Mouse (Mus musculus) midbrain, embryonic 11.5 days (tissue): ENCODE measurements at regions not wholly inside any gene's neighbourhood (a gene's known extent, or its start where the extent isn't known, plus 50 kb on each side); places are given as distances from the start of the nearest gene placed in this dataset.

Source experiments
- ATAC-seq: fragments of 200-750 bp; cut with Nextera tagmentation; 2 replicates; pipeline ENCODE4 v1.8.0; 2017; ENCODE audit warnings: moderate TSS enrichment, moderate library complexity; ENCODE audit not compliant: low FRiP score
- DNase-seq: peaks from one replicate; pipeline ENCODE4 v3.0.0; 2015; ENCODE audit warnings: low spot score; ENCODE audit errors: missing footprints
- H3K27ac ChIP-seq: fragments of 300-500 bp; sonication (generic); 2 replicates; pipeline ENCODE4 v1.5.1; 2014; ENCODE audit warnings: low read depth, low read length
- H3K27me3 ChIP-seq: fragments of 300-500 bp; sonication (generic); 2 replicates; pipeline ENCODE4 v1.6.1; 2014; ENCODE audit warnings: mild to moderate bottlenecking, low read length, moderate library complexity, mixed read lengths; ENCODE audit not compliant: control insufficient read depth, insufficient read depth
- H3K36me3 ChIP-seq: fragments of 300-500 bp; sonication (generic); 2 replicates; pipeline ENCODE4 v1.6.1; 2014; ENCODE audit warnings: mild to moderate bottlenecking, low read length, moderate library complexity, mixed read lengths; ENCODE audit not compliant: control insufficient read depth, insufficient read depth
- H3K4me1 ChIP-seq: fragments of 300-500 bp; sonication (generic); 2 replicates; pipeline ENCODE4 v1.6.1; 2014; ENCODE audit warnings: low read length; ENCODE audit not compliant: control insufficient read depth, insufficient read depth
- H3K4me2 ChIP-seq: fragments of 300-500 bp; sonication (generic); 2 replicates; pipeline ENCODE4 v1.6.1; 2014; ENCODE audit warnings: mild to moderate bottlenecking, moderate library complexity
- H3K4me3 ChIP-seq: fragments of 300-500 bp; sonication (generic); 2 replicates; pipeline ENCODE4 v1.5.1; 2014; ENCODE audit warnings: low read depth, low read length
- H3K9ac ChIP-seq: fragments of 300-500 bp; sonication (generic); 2 replicates; pipeline ENCODE4 v1.6.1; 2014; ENCODE audit warnings: low read length
- H3K9me3 ChIP-seq: fragments of 300-500 bp; sonication (generic); 2 replicates; pipeline ENCODE4 v1.6.1; 2016; ENCODE audit warnings: low read length; ENCODE audit not compliant: control insufficient read depth
- WGBS: fragments of 180-500 bp; shearing (Covaris S2); extraction: QIAGEN DNeasy Blood & Tissue Kit; methylation state at CpG from one replicate; pipeline ENCODE4 v1.1.7; 2014; 5-methylcytosine and 5-hydroxymethylcytosine counted together

GRCm38 (mm10) chr6:16064691-16065090 is 344.2 kb downstream of the Mdfic start:
- no peak overlapping the region for H3K9ac ChIP-seq
- DNase-seq, result no peak

GRCm38 (mm10) chr6:16065121-16065520 is 344.7 kb downstream of the Mdfic start:
- Histone ChIP-seq H3K27me3 (no peaks in the 10 kb centered on the region), H3K4me2 (no peak overlapping the region), H3K4me3 (no peak overlapping the region), H3K36me3 (no peaks in the 10 kb centered on the region), H3K9ac (no peak overlapping the region), H3K4me1 (no peaks in the 10 kb centered on the region), H3K9me3 (no peaks in the 10 kb centered on the region), H3K27ac (no peak overlapping the region)
- ATAC-seq, result no peak
- 93% methylated on average over 5 of the region's 5 CpGs for WGBS
- DNase-seq, result no peak

More at GRCm38 (mm10) chr6:16064691-16065090, 344.2 kb downstream of the Mdfic start:
- Histone ChIP-seq H3K9me3 (no peaks in the 10 kb centered on the region), H3K27me3 (no peaks in the 10 kb centered on the region), H3K27ac (no peak overlapping the region), H3K4me3 (no peak overlapping the region), H3K4me1 (no peaks in the 10 kb centered on the region), H3K36me3 (no peaks in the 10 kb centered on the region), H3K4me2 (no peak overlapping the region)
- 85% methylated on average over 8 of the region's 8 CpGs for WGBS
- ATAC-seq, result no peak

- 95% methylated on average over 2 of the region's 2 CpGs for WGBS
- Histone ChIP-seq H3K27ac (no peak overlapping the region), H3K9ac (no peak overlapping the region), H3K27me3 (no peaks in the 10 kb centered on the region), H3K4me1 (no peaks in the 10 kb centered on the region), H3K36me3 (no peaks in the 10 kb centered on the region), H3K4me2 (no peak overlapping the region), H3K9me3 (no peaks in the 10 kb centered on the region), H3K4me3 (no peak overlapping the region)
- ATAC-seq (no peak), DNase-seq (peak; percentile 10)
Observed at GRCm38 (mm10) chr6:16076266-16076665, 355.8 kb downstream of the Mdfic start.

- Histone ChIP-seq H3K27me3 (no peaks in the 10 kb centered on the region), H3K4me2 (no peak overlapping the region), H3K9ac (no peak overlapping the region), H3K36me3 (no peaks in the 10 kb centered on the region), H3K4me3 (no peak overlapping the region), H3K27ac (no peak overlapping the region), H3K9me3 (no peaks in the 10 kb centered on the region), H3K4me1 (no peaks in the 10 kb centered on the region)
- ATAC-seq (no peak), DNase-seq (peak; percentile 56)
- WGBS, result 90% methylated on average over 4 of the region's 4 CpGs
Observed at GRCm38 (mm10) chr6:16077195-16077810, 356.8 kb downstream of the Mdfic start.

GRCm38 (mm10) chr6:16077917-16078316 is 357.5 kb downstream of the Mdfic start:
- H3K27ac ChIP-seq, result no peak overlapping the region
- ATAC-seq (no peak), DNase-seq (no peak)
- H3K4me2 ChIP-seq, result no peak overlapping the region
- no peaks in the 10 kb centered on the region for H3K4me1 ChIP-seq
- H3K27me3 ChIP-seq, result no peaks in the 10 kb centered on the region
- H3K36me3 ChIP-seq, result no peaks in the 10 kb centered on the region
- no peak overlapping the region for H3K9ac ChIP-seq
- no peak overlapping the region for H3K4me3 ChIP-seq
- H3K9me3 ChIP-seq, result no peaks in the 10 kb centered on the region

- ATAC-seq, result no peak
- Histone ChIP-seq H3K4me2 (no peak overlapping the region), H3K36me3 (no peaks in the 10 kb centered on the region), H3K4me1 (no peaks in the 10 kb centered on the region), H3K9ac (no peak overlapping the region), H3K9me3 (no peaks in the 10 kb centered on the region), H3K27me3 (no peaks in the 10 kb centered on the region), H3K4me3 (no peak overlapping the region), H3K27ac (no peak overlapping the region)
- WGBS, result 96% methylated on average over 7 of the region's 7 CpGs
- peak; percentile 44 for DNase-seq
Observed at GRCm38 (mm10) chr6:16086952-16087537, 366.6 kb downstream of the Mdfic start.

GRCm38 (mm10) chr6:16098761-16099160 is 378.3 kb downstream of the Mdfic start:
- Histone ChIP-seq H3K4me3 (no peak overlapping the region), H3K27ac (no peak overlapping the region), H3K36me3 (no peaks in the 10 kb centered on the region), H3K9ac (no peak overlapping the region), H3K4me2 (no peak overlapping the region), H3K9me3 (no peaks in the 10 kb centered on the region), H3K4me1 (no peaks in the 10 kb centered on the region), H3K27me3 (no peaks in the 10 kb centered on the region)
- DNase-seq (no peak), ATAC-seq (no peak)

GRCm38 (mm10) chr6:16141009-16141408 is 420.5 kb downstream of the Mdfic start:
- ATAC-seq, result no peak
- Histone ChIP-seq H3K36me3 (no peaks in the 10 kb centered on the region; the same call in 1 of the 2 replicates), H3K4me2 (no peak overlapping the region), H3K4me1 (no peaks in the 10 kb centered on the region), H3K9me3 (no peaks in the 10 kb centered on the region), H3K4me3 (no peak overlapping the region), H3K9ac (no peak overlapping the region), H3K27ac (no peak overlapping the region), H3K27me3 (no peaks in the 10 kb centered on the region)
- no peak for DNase-seq
- 74% methylated on average over 3 of the region's 3 CpGs for WGBS

- Histone ChIP-seq H3K27ac (no peak overlapping the region), H3K4me1 (no peaks in the 10 kb centered on the region), H3K4me2 (no peak overlapping the region), H3K4me3 (no peak overlapping the region), H3K9me3 (no peaks in the 10 kb centered on the region), H3K27me3 (no peaks in the 10 kb centered on the region), H3K9ac (no peak overlapping the region), H3K36me3 (no peaks in the 10 kb centered on the region; the same call in 1 of the 2 replicates)
- ATAC-seq (no peak), DNase-seq (no peak)
- 67% methylated on average over 6 of the region's 6 CpGs for WGBS
Observed at GRCm38 (mm10) chr6:16144538-16144937, 424.1 kb downstream of the Mdfic start.
